Mouse (Mus musculus): ENCODE results near the gene Snap25.

The Snap25 gene

DNA sequence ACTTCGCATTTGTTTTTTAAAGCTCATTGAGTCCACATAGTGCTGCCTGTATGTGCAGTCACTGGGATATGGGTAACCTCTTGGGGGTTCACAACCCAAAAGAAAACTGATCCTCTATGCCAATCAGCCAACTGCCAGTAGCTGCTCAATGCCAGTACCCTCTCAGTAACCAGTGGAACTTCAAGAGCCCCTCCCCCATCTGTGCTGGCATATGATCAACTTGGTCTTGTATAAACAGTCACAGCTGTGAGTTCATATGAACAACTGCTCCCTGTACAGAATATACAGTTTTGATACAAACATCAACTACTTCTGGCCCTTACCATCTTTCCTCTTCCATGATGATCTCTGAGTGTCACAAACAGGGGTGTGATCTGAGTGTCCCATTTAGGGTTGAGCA is 98.1 kb downstream of the Snap25 start:
- no peak for DNase-seq (ENCODE audit: low spot score)

DNA sequence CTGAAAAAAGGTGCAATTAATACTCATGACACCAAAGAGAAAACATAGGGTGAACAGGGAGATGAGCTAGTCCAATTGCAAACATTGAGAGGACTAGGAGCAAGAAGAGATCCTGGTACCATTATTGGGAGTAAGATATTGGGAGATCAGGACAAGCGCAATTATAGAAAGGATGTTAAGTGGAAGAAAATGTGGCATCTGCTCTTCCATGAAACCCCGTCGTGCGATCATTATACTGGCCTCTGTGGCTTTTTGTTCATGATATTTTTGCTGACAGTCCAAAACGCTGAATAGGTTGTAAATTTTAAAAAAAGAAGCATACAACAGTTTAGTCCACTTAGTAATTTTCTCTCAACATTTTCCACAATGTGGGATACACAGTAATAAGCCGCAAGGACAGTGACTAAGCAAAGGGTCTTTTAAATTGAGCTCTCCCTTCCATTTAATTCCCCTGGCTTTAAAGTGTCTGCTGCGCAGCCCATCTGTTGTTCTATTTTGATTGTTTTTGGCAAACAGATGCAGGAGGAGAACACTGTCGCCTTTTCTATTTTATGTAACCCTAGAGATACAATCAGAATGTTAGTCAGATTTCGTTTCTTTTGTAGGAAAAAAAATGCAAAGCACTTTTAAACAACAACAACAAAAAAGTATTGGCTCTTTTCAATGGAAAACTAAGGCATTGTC is 103.6 kb downstream of the Snap25 start:
- DNase-seq (ENCODE audit: low spot score), result no peak

DNA sequence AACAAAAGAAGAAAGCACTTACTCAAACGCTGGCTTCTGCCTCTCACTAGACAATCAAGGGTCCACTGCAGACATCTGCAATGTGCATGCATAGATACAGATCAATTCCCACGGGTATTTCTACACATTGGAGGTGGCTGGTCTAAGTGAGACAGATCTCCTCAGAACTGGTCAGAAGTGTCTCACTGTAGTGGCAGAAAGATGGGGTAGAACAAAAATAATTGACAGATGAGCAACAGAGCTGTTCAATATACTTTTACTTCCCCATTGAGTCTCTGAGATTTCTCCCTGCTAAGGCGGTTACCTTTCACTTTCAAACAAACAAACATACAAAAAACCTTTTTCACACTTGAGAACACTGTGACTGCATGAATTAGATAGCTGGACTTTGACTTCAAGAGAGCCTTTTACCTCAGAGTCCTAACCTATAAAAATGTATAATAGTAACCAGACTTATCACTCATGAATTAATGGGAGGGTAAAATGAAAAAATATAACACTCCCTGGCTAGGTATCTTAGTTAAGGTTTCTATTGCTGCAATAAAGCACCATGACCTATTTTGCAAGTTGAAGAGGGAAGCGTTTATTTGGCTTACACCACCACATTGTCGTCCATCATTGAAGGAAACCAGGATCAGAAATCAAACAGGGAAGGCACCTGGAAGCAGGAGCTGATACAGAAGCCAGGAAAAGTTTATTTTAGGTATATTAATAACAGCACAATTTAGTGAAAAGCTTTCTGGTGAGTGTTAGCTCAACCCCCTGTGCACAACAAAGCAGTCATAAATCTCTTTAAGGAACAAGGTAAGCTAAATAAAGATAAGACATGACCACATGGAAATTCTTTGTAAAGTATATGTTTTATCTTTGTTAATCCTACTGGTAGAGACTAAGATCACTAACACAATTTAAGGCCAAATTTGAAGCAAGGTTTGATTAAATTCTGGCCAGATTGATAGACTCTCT is 110.8 kb downstream of the Snap25 start:
- no peak for DNase-seq (ENCODE audit: low spot score)

DNA sequence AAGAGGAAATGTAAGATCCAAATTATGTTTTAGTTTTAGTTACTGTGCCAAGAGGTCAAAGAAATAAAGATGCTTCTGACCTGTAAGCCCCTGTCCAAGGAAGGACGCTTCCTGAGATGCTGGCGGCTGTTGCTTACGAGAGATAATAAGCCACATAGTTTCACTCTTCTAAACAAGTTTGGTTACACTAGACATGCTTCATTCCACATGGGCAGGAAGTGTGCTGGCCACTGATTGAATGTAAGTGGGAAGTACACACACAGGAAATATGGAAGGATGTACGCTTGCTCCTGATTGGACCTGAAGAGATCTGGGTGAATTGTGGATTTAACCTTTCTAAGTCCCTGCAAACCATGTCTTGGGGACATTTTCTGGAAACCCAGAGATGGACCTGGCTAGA is 114.4 kb downstream of the Snap25 start:
- no peak for DNase-seq (ENCODE audit: low spot score)
